Mouse (Mus musculus): ENCODE data around the gene Ngrn. TPM values are rescaled to one million over a fixed set of nuclear protein-coding genes. Genes with fewer than 3 reads are reported as not detected.

Gene Ngrn
- polyA plus RNA-seq (2015; fragmentation: Nextera tagmentation; extraction: Ambion mirVana) = 39.8 and 45.0 TPM in 2 replicates

DNA sequence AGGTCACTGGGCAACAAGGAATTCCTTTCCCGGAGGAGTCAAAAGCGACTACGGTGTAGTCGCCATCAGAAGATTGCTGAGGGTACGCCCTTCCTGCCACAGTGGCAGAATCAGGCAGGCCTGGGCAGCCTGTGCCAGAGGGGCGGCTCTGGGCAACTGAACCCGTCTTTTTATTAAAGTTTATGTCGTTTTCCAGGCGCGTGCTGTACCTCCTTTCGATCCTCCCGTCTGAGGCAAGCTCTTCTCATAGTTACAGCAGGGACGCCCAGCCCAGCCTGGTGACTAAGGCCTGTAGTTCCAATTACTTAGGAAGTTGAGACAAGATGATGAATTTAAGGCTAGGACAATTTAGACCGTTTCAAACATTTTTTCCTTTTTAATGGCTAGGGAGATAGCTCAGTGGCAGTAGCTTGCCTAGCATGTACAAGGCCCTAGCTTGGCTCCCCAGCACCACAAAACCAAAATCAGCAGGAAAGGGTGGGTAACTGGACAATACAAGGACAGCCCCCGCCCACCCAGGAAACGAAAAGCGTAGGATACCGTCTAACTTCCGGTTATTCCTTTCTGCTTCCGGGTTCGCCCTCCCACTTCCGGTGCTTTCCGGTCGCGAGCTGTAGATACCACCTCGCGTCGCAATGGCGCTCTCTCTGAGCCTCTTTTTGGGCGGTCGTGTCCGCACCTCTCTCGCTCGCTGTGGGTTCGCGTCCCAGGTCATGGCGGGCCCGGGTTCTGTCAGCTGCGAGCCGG is at the start of gene Ngrn:
TSS of gene Ngrn (plus strand) at position 591 of the 747 bp plus-strand sequence.
- WGBS = 25% methylated on average over 40 of the region's 40 CpGs
- peak within 1 kb of the TSS; percentile 81 for H3K4me2 ChIP-seq (ENCODE audit: low read depth, low read length)
- H3K27ac ChIP-seq (ENCODE audit: low read length) = peak within 1 kb of the TSS; percentile 67

DNA sequence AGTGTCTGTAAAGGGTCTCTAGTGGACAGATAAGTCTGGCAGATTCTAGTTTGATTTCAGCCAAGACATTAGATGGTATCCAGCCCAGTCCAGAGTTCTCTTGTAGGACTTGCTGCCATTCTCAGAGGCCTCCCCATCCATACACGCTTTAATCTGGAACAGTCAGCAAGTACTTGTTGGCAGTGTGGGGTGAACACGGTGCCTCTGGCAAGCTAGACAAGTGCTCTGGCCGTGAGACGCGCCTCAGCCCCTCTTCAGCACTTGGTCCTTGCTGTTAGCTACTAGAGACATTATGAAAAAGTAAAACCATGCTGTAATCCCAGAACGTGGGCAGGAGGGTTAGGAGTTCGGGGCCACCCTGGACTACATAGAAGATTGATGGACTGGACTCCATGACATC is 47.4 kb upstream of the Ngrn start:
- Histone ChIP-seq H3K9me3 (replicated peaks; ENCODE audit: control insufficient read depth, low read length) (no peaks in the 10 kb centered on the region), H3K27ac (ENCODE audit: low read length) (no peak overlapping the region), H3K4me1 (ENCODE audit: control insufficient read depth, insufficient read depth, low read length) (peaks cover 30% of the 10 kb centered on the region), H3K9ac (ENCODE audit: low read length) (no peak overlapping the region), H3K4me3 (ENCODE audit: low read length) (no peak overlapping the region), H3K27me3 (ENCODE audit: control insufficient read depth, insufficient read depth, low read length) (no peaks in the 10 kb centered on the region), H3K4me2 (ENCODE audit: low read depth, low read length) (no peak overlapping the region), H3K36me3 (ENCODE audit: control insufficient read depth, insufficient read depth) (peaks cover 13% of the 10 kb centered on the region)
- no peak for ATAC-seq (replicated peaks; ENCODE audit: extremely low read depth, insufficient read depth, low FRiP score)
- WGBS = 63% methylated on average over 7 of the region's 7 CpGs

More for the DNA sequence above, at the start of gene Ngrn:
- Histone ChIP-seq H3K27me3 (ENCODE audit: control insufficient read depth, insufficient read depth, low read length) (peaks cover 25% of the 10 kb centered on the region), H3K9ac (ENCODE audit: low read length) (peak within 1 kb of the TSS; percentile 86), H3K4me1 (ENCODE audit: control insufficient read depth, insufficient read depth, low read length) (peaks cover 10% of the 10 kb centered on the region), H3K9me3 (replicated peaks; ENCODE audit: control insufficient read depth, low read length) (no peaks in the 10 kb centered on the region), H3K4me3 (ENCODE audit: low read length) (peak within 1 kb of the TSS; percentile 81), H3K36me3 (ENCODE audit: control insufficient read depth, insufficient read depth) (peaks cover 14% of the 10 kb centered on the region)
- ATAC-seq (replicated peaks; ENCODE audit: extremely low read depth, insufficient read depth, low FRiP score) = peak; percentile 83

DNA sequence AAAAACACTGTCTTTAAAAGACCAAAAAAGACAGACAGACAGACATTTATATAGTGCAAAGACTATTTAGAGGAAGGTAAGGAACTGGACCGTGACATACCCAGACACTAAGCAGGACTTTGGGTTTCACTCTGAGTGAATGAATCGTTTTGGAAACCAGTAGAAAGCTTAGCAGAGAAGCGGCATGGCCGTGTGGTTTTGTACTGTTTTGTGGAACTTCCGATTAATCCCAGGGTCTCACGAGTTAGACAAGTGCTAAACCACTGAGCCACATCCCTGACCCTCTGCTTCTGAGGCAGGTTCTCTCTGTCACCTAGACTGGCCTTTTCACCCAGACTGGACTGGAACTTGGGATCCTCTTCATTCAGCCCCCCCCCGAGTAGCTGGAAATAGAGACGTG is 46.6 kb upstream of the Ngrn start:
- no peak for ATAC-seq (replicated peaks; ENCODE audit: extremely low read depth, insufficient read depth, low FRiP score)
- no peak overlapping the region for H3K9ac ChIP-seq (ENCODE audit: low read length)

DNA sequence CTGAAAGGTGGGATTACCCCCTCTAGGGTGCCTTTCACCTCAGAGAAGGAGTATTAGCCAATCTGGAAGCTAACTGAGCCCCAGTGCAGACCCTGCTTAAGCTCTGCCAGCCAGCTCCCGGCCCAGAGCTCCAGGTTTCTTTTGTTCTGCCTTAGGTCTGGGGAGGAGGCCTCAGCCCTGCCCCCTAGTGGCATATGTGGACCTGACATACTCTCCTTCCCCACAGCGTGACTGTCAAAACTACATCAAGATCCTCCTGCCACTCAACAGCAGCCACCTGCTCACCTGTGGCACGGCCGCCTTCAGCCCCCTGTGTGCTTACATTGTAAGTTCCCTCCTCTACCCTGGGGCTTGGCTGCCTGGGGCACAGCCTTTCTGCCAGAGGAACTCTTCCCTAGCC is 45.6 kb upstream of the Ngrn start:
- Histone ChIP-seq H3K27me3 (ENCODE audit: control insufficient read depth, insufficient read depth, low read length) (no peaks in the 10 kb centered on the region), H3K4me1 (ENCODE audit: control insufficient read depth, insufficient read depth, low read length) (peaks cover 15% of the 10 kb centered on the region), H3K4me2 (ENCODE audit: low read depth, low read length) (no peak overlapping the region), H3K9me3 (replicated peaks; ENCODE audit: control insufficient read depth, low read length) (no peaks in the 10 kb centered on the region), H3K4me3 (ENCODE audit: low read length) (no peak overlapping the region), H3K36me3 (ENCODE audit: control insufficient read depth, insufficient read depth) (peaks cover 28% of the 10 kb centered on the region), H3K27ac (ENCODE audit: low read length) (no peak overlapping the region), H3K9ac (ENCODE audit: low read length) (peak overlapping the region; percentile 44)
- 24% methylated on average over 4 of the region's 4 CpGs for WGBS
- ATAC-seq (replicated peaks; ENCODE audit: extremely low read depth, insufficient read depth, low FRiP score) = peak; percentile 79

More for the DNA sequence above, 46.6 kb upstream of the Ngrn start:
- Histone ChIP-seq H3K27ac (ENCODE audit: low read length) (no peak overlapping the region), H3K4me2 (ENCODE audit: low read depth, low read length) (no peak overlapping the region), H3K27me3 (ENCODE audit: control insufficient read depth, insufficient read depth, low read length) (no peaks in the 10 kb centered on the region), H3K9me3 (replicated peaks; ENCODE audit: control insufficient read depth, low read length) (no peaks in the 10 kb centered on the region), H3K4me3 (ENCODE audit: low read length) (no peak overlapping the region), H3K4me1 (ENCODE audit: control insufficient read depth, insufficient read depth, low read length) (peaks cover 21% of the 10 kb centered on the region), H3K36me3 (ENCODE audit: control insufficient read depth, insufficient read depth) (peaks cover 21% of the 10 kb centered on the region)
- WGBS = 82% methylated on average over 8 of the region's 8 CpGs

DNA sequence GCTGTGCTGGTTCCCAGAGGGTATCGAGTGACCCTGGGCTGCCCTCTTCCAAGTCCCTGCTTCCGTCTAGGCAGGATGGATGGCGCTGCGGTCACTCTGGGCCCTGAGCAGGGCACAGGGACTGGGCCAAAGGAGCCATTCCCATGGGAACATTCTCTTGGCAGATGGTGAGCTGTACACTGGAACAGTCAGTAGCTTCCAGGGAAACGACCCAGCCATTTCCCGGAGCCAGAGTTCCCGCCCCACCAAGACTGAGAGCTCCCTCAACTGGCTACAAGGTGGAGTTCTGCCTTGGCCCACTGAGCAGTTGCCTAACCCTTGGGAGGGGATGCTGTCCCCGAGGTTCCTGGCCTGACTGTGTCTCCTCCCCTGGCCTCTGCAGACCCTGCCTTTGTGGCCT is 44.4 kb upstream of the Ngrn start:
- no peak for ATAC-seq (replicated peaks; ENCODE audit: extremely low read depth, insufficient read depth, low FRiP score)
- Histone ChIP-seq H3K9ac (ENCODE audit: low read length) (no peak overlapping the region), H3K36me3 (ENCODE audit: control insufficient read depth, insufficient read depth) (peaks cover 34% of the 10 kb centered on the region), H3K4me1 (ENCODE audit: control insufficient read depth, insufficient read depth, low read length) (peaks cover 10% of the 10 kb centered on the region), H3K27ac (ENCODE audit: low read length) (no peak overlapping the region), H3K4me2 (ENCODE audit: low read depth, low read length) (no peak overlapping the region), H3K9me3 (replicated peaks; ENCODE audit: control insufficient read depth, low read length) (no peaks in the 10 kb centered on the region), H3K27me3 (ENCODE audit: control insufficient read depth, insufficient read depth, low read length) (no peaks in the 10 kb centered on the region), H3K4me3 (ENCODE audit: low read length) (no peak overlapping the region)
- 74% methylated on average over 8 of the region's 8 CpGs for WGBS

DNA sequence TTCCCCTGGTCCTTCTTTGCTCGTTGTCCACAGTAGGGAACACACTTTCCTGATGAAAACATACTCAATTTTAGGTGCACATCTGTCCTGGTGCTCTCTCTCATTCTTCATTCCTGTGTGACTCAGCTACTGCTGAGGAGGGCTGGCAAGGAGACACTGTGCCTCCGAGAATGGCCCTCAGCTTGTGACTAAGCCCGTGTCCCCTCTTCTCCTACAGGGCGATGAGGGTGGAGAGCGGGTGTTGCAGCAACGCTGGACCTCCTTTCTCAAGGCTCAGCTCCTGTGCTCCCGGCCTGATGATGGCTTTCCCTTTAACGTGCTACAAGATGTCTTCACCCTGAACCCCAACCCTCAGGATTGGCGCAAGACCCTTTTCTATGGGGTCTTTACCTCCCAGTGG is 42.3 kb upstream of the Ngrn start:
- H3K4me2 ChIP-seq (ENCODE audit: low read depth, low read length) = no peak overlapping the region
- peaks cover 38% of the 10 kb centered on the region for H3K36me3 ChIP-seq (ENCODE audit: control insufficient read depth, insufficient read depth)
- no peak for ATAC-seq (replicated peaks; ENCODE audit: extremely low read depth, insufficient read depth, low FRiP score)
- 87% methylated on average over 9 of the region's 9 CpGs for WGBS
- H3K4me3 ChIP-seq (ENCODE audit: low read length) = no peak overlapping the region
- no peak overlapping the region for H3K9ac ChIP-seq (ENCODE audit: low read length)
- H3K27me3 ChIP-seq (ENCODE audit: control insufficient read depth, insufficient read depth, low read length) = no peaks in the 10 kb centered on the region
- H3K27ac ChIP-seq (ENCODE audit: low read length) = no peak overlapping the region
- H3K4me1 ChIP-seq (ENCODE audit: control insufficient read depth, insufficient read depth, low read length) = peaks cover 7% of the 10 kb centered on the region
- no peaks in the 10 kb centered on the region for H3K9me3 ChIP-seq (replicated peaks; ENCODE audit: control insufficient read depth, low read length)

DNA sequence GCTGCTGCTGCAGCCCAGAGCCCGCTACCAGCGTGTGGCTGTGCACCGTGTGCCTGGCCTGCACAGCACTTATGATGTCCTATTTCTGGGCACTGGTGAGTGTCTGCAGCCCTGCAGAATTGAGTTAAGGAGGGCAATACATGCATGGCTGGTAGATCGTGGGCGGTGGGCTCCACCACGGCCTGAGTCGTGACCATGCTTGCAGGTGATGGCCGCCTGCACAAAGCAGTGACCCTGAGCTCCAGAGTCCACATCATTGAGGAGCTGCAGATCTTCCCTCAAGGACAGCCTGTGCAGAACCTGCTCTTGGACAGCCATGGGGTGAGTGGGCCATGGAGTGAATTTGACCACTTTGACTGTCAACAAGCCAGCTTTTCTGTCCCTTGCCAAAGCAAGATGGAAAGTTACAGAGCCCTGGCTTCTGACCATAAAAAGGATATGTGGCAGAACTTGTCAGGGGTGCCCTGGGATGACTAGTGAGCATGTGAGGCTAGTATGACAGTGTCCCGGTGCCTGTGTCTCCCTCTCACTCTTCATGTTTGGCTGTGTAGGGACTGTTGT is 40.7 kb upstream of the Ngrn start:
- Histone ChIP-seq H3K4me3 (ENCODE audit: low read length) (no peak overlapping the region), H3K36me3 (ENCODE audit: control insufficient read depth, insufficient read depth) (peaks cover 46% of the 10 kb centered on the region), H3K9me3 (replicated peaks; ENCODE audit: control insufficient read depth, low read length) (no peaks in the 10 kb centered on the region), H3K4me1 (ENCODE audit: control insufficient read depth, insufficient read depth, low read length) (peaks cover under 1% of the 10 kb centered on the region; the same call in 1 of the 2 replicates), H3K4me2 (ENCODE audit: low read depth, low read length) (no peak overlapping the region), H3K27me3 (ENCODE audit: control insufficient read depth, insufficient read depth, low read length) (no peaks in the 10 kb centered on the region), H3K9ac (ENCODE audit: low read length) (no peak overlapping the region), H3K27ac (ENCODE audit: low read length) (no peak overlapping the region)
- no peak for ATAC-seq (replicated peaks; ENCODE audit: extremely low read depth, insufficient read depth, low FRiP score)
- WGBS = 89% methylated on average over 9 of the region's 9 CpGs

DNA sequence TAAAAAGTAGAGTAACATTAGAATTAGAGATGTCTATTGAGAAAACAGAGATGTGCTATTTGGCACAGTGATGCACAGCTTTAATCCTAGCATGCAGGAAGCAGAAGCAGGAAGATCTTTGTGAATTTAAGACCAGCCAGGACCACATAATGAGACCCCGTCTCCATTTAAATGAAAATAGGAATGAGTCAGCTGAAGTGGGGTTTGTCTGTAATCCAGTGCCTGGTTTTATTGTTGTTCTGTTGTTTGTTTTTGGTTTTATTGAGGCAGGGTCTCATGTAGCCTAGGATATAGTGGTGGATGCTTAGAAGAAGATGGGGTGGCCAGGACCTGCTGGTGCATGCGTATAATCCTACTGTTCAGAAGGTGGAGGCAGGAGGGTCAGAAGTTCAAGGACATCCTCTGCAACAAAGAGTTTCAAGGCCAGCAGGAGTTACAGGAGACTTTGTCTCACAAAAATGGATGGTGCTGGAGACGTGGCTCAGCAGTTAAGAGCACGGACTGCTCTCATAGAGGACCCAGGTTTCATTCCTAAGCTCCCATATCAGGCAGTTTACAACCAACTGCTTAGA is 39.8 kb upstream of the Ngrn start:
- no peak overlapping the region for H3K27ac ChIP-seq (ENCODE audit: low read length)
- no peak overlapping the region for H3K9ac ChIP-seq (ENCODE audit: low read length)
- no peak overlapping the region for H3K4me2 ChIP-seq (ENCODE audit: low read depth, low read length)
- no peak overlapping the region for H3K4me3 ChIP-seq (ENCODE audit: low read length)
- ATAC-seq (replicated peaks; ENCODE audit: extremely low read depth, insufficient read depth, low FRiP score) = no peak
- H3K36me3 ChIP-seq (ENCODE audit: control insufficient read depth, insufficient read depth) = peaks cover 48% of the 10 kb centered on the region
- WGBS = 80% methylated on average over 4 of the region's 4 CpGs
- no peaks in the 10 kb centered on the region for H3K27me3 ChIP-seq (ENCODE audit: control insufficient read depth, insufficient read depth, low read length)
- no peaks in the 10 kb centered on the region for H3K4me1 ChIP-seq (ENCODE audit: control insufficient read depth, insufficient read depth, low read length)
- H3K9me3 ChIP-seq (replicated peaks; ENCODE audit: control insufficient read depth, low read length) = no peaks in the 10 kb centered on the region

DNA sequence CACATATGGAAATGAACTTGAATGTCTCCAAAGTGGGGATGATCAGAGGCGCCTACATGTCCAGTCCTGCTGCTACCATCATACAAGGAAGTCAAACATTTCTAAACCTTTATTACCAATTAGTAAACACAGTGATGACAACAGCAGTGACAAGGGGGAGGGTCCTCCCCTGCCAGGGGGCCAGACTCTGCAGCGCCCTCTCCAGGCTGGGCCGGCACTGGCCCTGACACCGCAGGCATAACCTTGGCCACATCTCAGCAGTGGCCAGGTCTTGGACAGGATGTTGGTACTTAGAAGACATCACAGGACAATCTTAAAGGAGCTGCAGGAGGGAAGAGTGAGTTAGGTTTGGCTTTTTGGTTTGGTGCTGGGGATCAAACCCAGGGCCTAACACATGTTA is 34.0 kb upstream of the Ngrn start:
- no peaks in the 10 kb centered on the region for H3K9me3 ChIP-seq (replicated peaks; ENCODE audit: control insufficient read depth, low read length)
- no peak for ATAC-seq (replicated peaks; ENCODE audit: extremely low read depth, insufficient read depth, low FRiP score)
- 94% methylated on average over 4 of the region's 4 CpGs for WGBS
- no peak overlapping the region for H3K27ac ChIP-seq (ENCODE audit: low read length)
- H3K4me1 ChIP-seq (ENCODE audit: control insufficient read depth, insufficient read depth, low read length) = peaks cover 8% of the 10 kb centered on the region
- no peak overlapping the region for H3K9ac ChIP-seq (ENCODE audit: low read length)
- no peak overlapping the region for H3K4me2 ChIP-seq (ENCODE audit: low read depth, low read length)
- no peak overlapping the region for H3K4me3 ChIP-seq (ENCODE audit: low read length)
- no peaks in the 10 kb centered on the region for H3K27me3 ChIP-seq (ENCODE audit: control insufficient read depth, insufficient read depth, low read length)
- H3K36me3 ChIP-seq (ENCODE audit: control insufficient read depth, insufficient read depth) = peaks cover 27% of the 10 kb centered on the region

Measured in heart, embryonic 16.5 days (tissue).